Mouse (Mus musculus) monocyte, adult 2 months (primary cell): ENCODE measurements around the gene Trappc3.

Experiments used
- DNase-seq, 2 experiments: peaks; one replicate each; pipeline ENCODE4 v3.0.0; 2022; ENCODE audit warnings: low spot score in 2 of 2, low read depth in 1 of 2

The Trappc3 gene

GRCm38 (mm10) chr4:126250659-126251058 is 11.5 kb upstream of the Trappc3 start:
- no peak for DNase-seq

GRCm38 (mm10) chr4:126251655-126252254 is 10.4 kb upstream of the Trappc3 start:
- peak in 1 of 2 experiments; percentile 37 for DNase-seq

- no peak for DNase-seq
Measured at GRCm38 (mm10) chr4:126252411-126253237, 9.5 kb upstream of the Trappc3 start.

- DNase-seq, result no peak
Measured at GRCm38 (mm10) chr4:126253637-126254272, 8.4 kb upstream of the Trappc3 start.

GRCm38 (mm10) chr4:126254315-126255112 is 7.6 kb upstream of the Trappc3 start:
- no peak for DNase-seq

GRCm38 (mm10) chr4:126255113-126256001 is 6.8 kb upstream of the Trappc3 start:
- DNase-seq, result peak in 1 of 2 experiments; percentile 36

GRCm38 (mm10) chr4:126256131-126256791 is 5.9 kb upstream of the Trappc3 start, which contains the start of gene Map7d1:
Map7d1 (minus strand) TSS chr4:126256343.
- DNase-seq, result peak; percentile 73 to 88

- DNase-seq, result no peak
Measured at GRCm38 (mm10) chr4:126256967-126257881, 4.9 kb upstream of the Trappc3 start.

- no peak for DNase-seq
Measured at GRCm38 (mm10) chr4:126259063-126259462, 3.1 kb upstream of the Trappc3 start.

- peak; percentile 54 to 73 for DNase-seq
Measured at GRCm38 (mm10) chr4:126259523-126260160, 2.5 kb upstream of the Trappc3 start.

- peak; percentile 80 to 81 for DNase-seq
Measured at GRCm38 (mm10) chr4:126260520-126261201, 1.5 kb upstream of the Trappc3 start.

- DNase-seq, result no peak
Measured at GRCm38 (mm10) chr4:126261266-126261665, 859 bp upstream of the Trappc3 start.

- DNase-seq, result no peak
Measured at GRCm38 (mm10) chr4:126261675-126262074, 450 bp upstream of the Trappc3 start.

GRCm38 (mm10) chr4:126269292-126269691 is 7.2 kb downstream of the Trappc3 start:
- DNase-seq, result no peak

- DNase-seq, result no peak
Measured at GRCm38 (mm10) chr4:126273753-126274152, 11.6 kb downstream of the Trappc3 start.

GRCm38 (mm10) chr4:126275081-126275480 is 13.0 kb downstream of the Trappc3 start:
- DNase-seq, result no peak

GRCm38 (mm10) chr4:126275681-126276131 is 13.6 kb downstream of the Trappc3 start:
- no peak for DNase-seq
